Mouse (Mus musculus) spleen, adult 2 months (tissue): ENCODE measurements around the gene Arhgap10.

Experiments
- CTCF ChIP-seq: fragments of 200-500 bp; IDR thresholded peaks from 2 replicates; pipeline ENCODE4 v1.5.1; 2011; ENCODE audit warnings: mild to moderate bottlenecking, inconsistent platforms; ENCODE audit not compliant: insufficient read depth, insufficient read length, insufficient replicate concordance; ENCODE audit errors: extremely low read depth
- POLR2A ChIP-seq: fragments of 200-500 bp; IDR thresholded peaks from 2 replicates; pipeline ENCODE4 v1.6.1; 2011; ENCODE audit warnings: low read depth, low read length, inconsistent platforms

DNA sequence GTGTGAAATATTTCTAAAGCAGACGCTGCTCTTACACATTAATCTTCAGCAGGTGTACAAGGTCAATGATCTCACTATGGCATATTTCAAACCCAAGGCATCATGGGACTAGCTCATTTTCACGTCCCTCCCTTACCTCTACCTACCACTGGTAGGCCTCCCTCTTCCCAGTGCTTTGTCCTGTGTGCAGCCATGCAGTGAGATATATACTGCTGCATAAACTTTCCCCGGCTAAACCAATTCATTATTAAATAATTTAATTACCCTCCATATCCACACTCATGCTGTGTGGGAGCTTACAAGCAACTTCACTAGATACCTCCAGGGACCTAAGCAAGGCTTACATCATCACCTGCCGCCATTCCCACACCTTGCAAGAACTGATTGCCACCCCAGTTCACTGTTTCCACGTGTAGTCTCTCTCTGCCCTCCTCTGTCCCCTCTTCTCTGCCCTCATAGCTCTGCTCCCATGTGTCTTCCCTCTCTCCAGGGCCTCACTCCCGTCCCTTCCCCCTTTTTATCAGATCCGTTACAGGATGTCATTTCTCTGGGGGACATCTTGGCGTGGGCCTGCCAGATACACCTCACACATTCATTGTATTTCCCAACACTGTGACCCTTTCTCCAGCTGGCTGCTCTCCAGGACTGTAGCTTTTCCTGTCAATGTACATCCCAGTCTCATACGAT lies 79.8 kb downstream of the Arhgap10 start:
- TF ChIP-seq CTCF, result no peak
- no peak for TF ChIP-seq POLR2A
